Mouse (Mus musculus) hindbrain, embryonic 14.5 days (tissue): ENCODE measurements around the gene Ints14. TPM values are rescaled to one million over a fixed set of nuclear protein-coding genes. Genes with fewer than 3 reads are reported as not detected.
A peak's percentile ranks its signal among the peaks of the same experiment; 100 is the strongest.

ENCODE experiments used
- ATAC-seq: fragments of 200-750 bp; cut with Nextera tagmentation; 2 replicates; pipeline ENCODE4 v1.8.0; 2017; ENCODE audit warnings: moderate number of reproducible peaks, mild to moderate bottlenecking, moderate TSS enrichment, moderate library complexity; ENCODE audit not compliant: low FRiP score
- DNase-seq: peaks from one replicate; pipeline ENCODE4 v3.0.0-alpha.2; 2015; ENCODE audit warnings: low spot score
- H3K27ac ChIP-seq: fragments of 300-500 bp; sonication (generic); 2 replicates; pipeline ENCODE4 v1.5.1; 2014; ENCODE audit warnings: mild to moderate bottlenecking, moderate library complexity
- H3K27me3 ChIP-seq: fragments of 300-500 bp; sonication (generic); 2 replicates; pipeline ENCODE4 v1.6.1; 2014; ENCODE audit warnings: mild to moderate bottlenecking, low read length, mixed read lengths; ENCODE audit not compliant: control insufficient read depth, insufficient read depth
- H3K36me3 ChIP-seq: fragments of 300-500 bp; sonication (generic); replicated peaks from 2 replicates; pipeline ENCODE4 v1.6.1; 2014; ENCODE audit not compliant: control insufficient read depth, insufficient read depth
- H3K4me1 ChIP-seq: fragments of 300-500 bp; sonication (generic); replicated peaks from 2 replicates; pipeline ENCODE4 v1.6.1; 2014; ENCODE audit warnings: antibody characterized with exemption, low read length, mixed read lengths; ENCODE audit not compliant: control insufficient read depth, insufficient read depth
- H3K4me2 ChIP-seq: fragments of 300-500 bp; sonication (generic); replicated peaks from 2 replicates; pipeline ENCODE4 v1.6.1; 2014; ENCODE audit warnings: mild to moderate bottlenecking, moderate library complexity
- H3K4me3 ChIP-seq: fragments of 300-500 bp; sonication (generic); replicated peaks from 2 replicates; pipeline ENCODE4 v1.5.1; 2014; ENCODE audit warnings: mild to moderate bottlenecking, low read length
- H3K9ac ChIP-seq: fragments of 300-500 bp; sonication (generic); 2 replicates; pipeline ENCODE4 v1.6.1; 2014
- H3K9me3 ChIP-seq: fragments of 300-500 bp; sonication (generic); 2 replicates; pipeline ENCODE4 v1.6.1; 2016; ENCODE audit warnings: low read length; ENCODE audit not compliant: control insufficient read depth
- WGBS: fragments of 180-500 bp; shearing (Covaris S2); extraction: QIAGEN DNeasy Blood & Tissue Kit; methylation state at CpG from one replicate; pipeline ENCODE4 v1.1.7; 2014; 5-methylcytosine and 5-hydroxymethylcytosine counted together
- polyA plus RNA-seq: library from polyadenylated mRNA; unstranded; fragments of >200 nt; fragmentation: Nextera tagmentation; extraction: Ambion mirVana; gene quantifications from 2 replicates; pipeline ENCODE4 v1.2.1, GENCODE M21; 2014

Ints14 gene
- polyA plus RNA-seq, 1 experiment from 2014 or later: 37.6 TPM

GRCm38 (mm10) chr9:65011304-65011703 lies 50.6 kb downstream of the Ints14 start:
- Histone ChIP-seq H3K27ac (no peak overlapping the region), H3K4me3 (no peak overlapping the region), H3K9ac (no peak overlapping the region), H3K36me3 (peaks cover 26% of the 10 kb centered on the region), H3K4me2 (no peak overlapping the region), H3K9me3 (no peaks in the 10 kb centered on the region), H3K27me3 (no peaks in the 10 kb centered on the region), H3K4me1 (0 out of 2 replicates have a peak, but pooled peaks cover 2% of the 10 kb centered on the region)
- 58% methylated on average over 6 of the region's 6 CpGs for WGBS
- no peak for DNase-seq
- no peak for ATAC-seq

- no peak overlapping the region for H3K4me2 ChIP-seq
- peak overlapping the region; percentile 43; the same call in 1 of the 2 replicates for H3K27ac ChIP-seq
- ATAC-seq (no peak), DNase-seq (no peak)
- WGBS: 71% methylated on average over 7 of the region's 7 CpGs
- H3K36me3 ChIP-seq: 0 out of 2 replicates have a peak, but pooled peaks cover 4% of the 10 kb centered on the region
- H3K4me3 ChIP-seq: no peak overlapping the region
- no peaks in the 10 kb centered on the region for H3K27me3 ChIP-seq
- no peaks in the 10 kb centered on the region for H3K9me3 ChIP-seq
- peaks cover 44% of the 10 kb centered on the region for H3K4me1 ChIP-seq
- H3K9ac ChIP-seq: no peak overlapping the region
Observed at GRCm38 (mm10) chr9:65015461-65016222, 54.9 kb downstream of the Ints14 start.

GRCm38 (mm10) chr9:65016241-65016977 lies 55.7 kb downstream of the Ints14 start:
- no peak overlapping the region for H3K9ac ChIP-seq
- 0 out of 2 replicates have a peak, but pooled peaks cover 4% of the 10 kb centered on the region for H3K36me3 ChIP-seq
- H3K4me2 ChIP-seq: peak overlapping the region; percentile 6; the same call in 1 of the 2 replicates
- peaks cover 44% of the 10 kb centered on the region for H3K4me1 ChIP-seq
- H3K27ac ChIP-seq: peak overlapping the region; percentile 43; the same call in 1 of the 2 replicates
- H3K4me3 ChIP-seq: no peak overlapping the region
- no peak for ATAC-seq
- 68% methylated on average over 4 of the region's 4 CpGs for WGBS
- H3K27me3 ChIP-seq: no peaks in the 10 kb centered on the region
- DNase-seq: no peak
- H3K9me3 ChIP-seq: no peaks in the 10 kb centered on the region

GRCm38 (mm10) chr9:65016978-65017827 lies 56.5 kb downstream of the Ints14 start:
- H3K4me2 ChIP-seq: peak overlapping the region; percentile 6; the same call in 1 of the 2 replicates
- peak overlapping the region; percentile 26 for H3K27ac ChIP-seq
- peaks cover 48% of the 10 kb centered on the region for H3K4me1 ChIP-seq
- no peaks in the 10 kb centered on the region for H3K9me3 ChIP-seq
- no peak for ATAC-seq
- no peak for DNase-seq
- 0 out of 2 replicates have a peak, but pooled peaks cover 4% of the 10 kb centered on the region for H3K36me3 ChIP-seq
- no peak overlapping the region for H3K4me3 ChIP-seq
- WGBS: 80% methylated on average over 16 of the region's 16 CpGs
- no peak overlapping the region for H3K9ac ChIP-seq
- H3K27me3 ChIP-seq: no peaks in the 10 kb centered on the region

- Histone ChIP-seq H3K27ac (no peak overlapping the region), H3K4me3 (no peak overlapping the region), H3K4me1 (peaks cover 49% of the 10 kb centered on the region), H3K27me3 (no peaks in the 10 kb centered on the region), H3K4me2 (peak overlapping the region; percentile 92), H3K9me3 (no peaks in the 10 kb centered on the region), H3K9ac (peak overlapping the region; percentile 16; the same call in 1 of the 2 replicates), H3K36me3 (0 out of 2 replicates have a peak, but pooled peaks cover 4% of the 10 kb centered on the region)
- no peak for ATAC-seq
- DNase-seq: no peak
- 83% methylated on average over 4 of the region's 4 CpGs for WGBS
Observed at GRCm38 (mm10) chr9:65017896-65018295, 57.2 kb downstream of the Ints14 start.

DNA sequence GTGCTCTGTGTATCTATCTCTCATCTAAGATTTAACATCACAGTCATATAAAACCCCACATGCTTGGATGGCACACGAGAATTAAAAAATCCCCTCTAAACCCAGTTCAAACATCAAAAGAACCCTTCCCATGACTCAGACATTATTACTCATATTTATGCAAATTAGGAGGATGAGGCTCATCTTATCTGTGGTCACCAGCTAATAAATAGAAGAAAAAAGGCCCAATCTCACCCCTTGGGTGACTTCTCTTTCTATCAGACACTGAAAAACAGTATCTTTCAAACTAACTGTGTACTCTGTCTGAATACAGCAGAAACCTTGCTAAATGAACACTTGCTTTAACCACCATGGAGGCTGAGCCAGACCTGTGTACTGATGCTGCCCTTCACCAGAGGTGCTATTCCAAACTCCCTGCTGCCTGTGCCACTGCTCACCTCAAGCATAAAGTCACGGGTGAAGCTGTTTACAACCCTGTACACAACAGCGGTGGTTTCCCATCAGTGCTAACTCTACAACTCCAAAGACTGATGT lies 58.0 kb downstream of the Ints14 start:
- Histone ChIP-seq H3K36me3 (0 out of 2 replicates have a peak, but pooled peaks cover 4% of the 10 kb centered on the region), H3K27ac (no peak overlapping the region), H3K27me3 (no peaks in the 10 kb centered on the region), H3K9ac (peak overlapping the region; percentile 16; the same call in 1 of the 2 replicates), H3K4me3 (no peak overlapping the region), H3K9me3 (no peaks in the 10 kb centered on the region), H3K4me2 (peak overlapping the region; percentile 92), H3K4me1 (peaks cover 49% of the 10 kb centered on the region)
- DNase-seq (no peak), ATAC-seq (no peak)
- WGBS: 86% methylated on average over 3 of the region's 3 CpGs

- no peaks in the 10 kb centered on the region for H3K27me3 ChIP-seq
- no peak for DNase-seq
- ATAC-seq: no peak
- H3K9ac ChIP-seq: peak overlapping the region; percentile 17; the same call in 1 of the 2 replicates
- H3K9me3 ChIP-seq: no peaks in the 10 kb centered on the region
- H3K36me3 ChIP-seq: 0 out of 2 replicates have a peak, but pooled peaks cover 4% of the 10 kb centered on the region
- H3K4me2 ChIP-seq: peak overlapping the region; percentile 92
- H3K27ac ChIP-seq: no peak overlapping the region
- H3K4me1 ChIP-seq: peaks cover 49% of the 10 kb centered on the region
- 0 out of 2 replicates have a peak overlapping the region, but pooled peaks have one; percentile 99 for H3K4me3 ChIP-seq
- WGBS: 56% methylated on average over 3 of the region's 3 CpGs
Observed at GRCm38 (mm10) chr9:65019146-65019545, 58.4 kb downstream of the Ints14 start.

DNA sequence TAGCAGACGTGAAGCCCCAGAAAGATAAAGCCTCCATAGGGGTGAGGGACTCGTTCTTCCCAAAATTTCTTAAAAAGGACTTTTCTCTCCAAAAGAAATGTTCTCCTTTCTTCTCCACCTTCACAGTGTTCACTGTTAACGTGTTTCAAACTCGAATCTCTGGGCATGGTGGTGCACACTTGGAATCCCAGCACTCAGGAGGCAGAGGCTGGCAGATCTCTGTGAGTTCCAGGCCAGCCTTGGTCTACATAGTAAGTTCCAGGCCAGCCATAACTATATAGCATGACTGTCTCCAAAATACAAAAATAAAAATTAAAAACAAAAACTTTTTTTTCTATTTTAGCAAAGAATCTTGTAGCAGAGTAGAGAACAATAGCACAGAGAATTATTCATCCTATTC lies 59.4 kb downstream of the Ints14 start:
- Histone ChIP-seq H3K9me3 (no peaks in the 10 kb centered on the region), H3K4me3 (peak overlapping the region; percentile 99), H3K36me3 (0 out of 2 replicates have a peak, but pooled peaks cover 4% of the 10 kb centered on the region), H3K27ac (no peak overlapping the region), H3K27me3 (no peaks in the 10 kb centered on the region), H3K9ac (peak overlapping the region; percentile 99), H3K4me1 (peaks cover 49% of the 10 kb centered on the region), H3K4me2 (peak overlapping the region; percentile 92)
- DNase-seq: no peak
- WGBS: 82% methylated on average over 4 of the region's 4 CpGs
- no peak for ATAC-seq
